18 mouse cellular contexts compared by ENCODE assay signal in the genomic region with DNA sequence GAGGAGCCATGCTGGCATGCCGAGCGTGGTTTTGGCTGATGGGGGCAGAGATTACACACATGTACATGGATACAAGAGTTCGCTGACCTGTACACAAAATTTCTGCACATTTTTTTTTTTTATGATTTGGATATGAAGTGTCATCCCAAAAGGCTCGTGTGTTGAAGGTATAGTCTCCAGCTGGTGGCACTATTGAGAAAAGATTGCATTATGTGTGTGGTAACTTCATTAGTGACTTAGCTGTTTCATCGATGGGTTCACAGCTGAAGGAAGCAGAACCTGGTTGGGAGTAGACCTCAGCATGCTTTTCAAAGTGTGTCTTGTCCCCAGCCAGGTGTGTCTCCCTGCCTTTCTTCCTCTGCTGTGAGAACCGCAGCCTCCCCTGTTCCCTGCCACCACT. TPM values are rescaled to one million over a fixed set of nuclear protein-coding genes. Genes with fewer than 3 reads are reported as not detected.
DNase-seq lines count a peak whose midpoint lies in the region; ATAC-seq and TF ChIP-seq lines count a peak whose summit lies in the region.
"Had no signal": no experiment of that assay in that cellular context is flagged by ENCODE, and none has a peak within 500 bp of the region (broad histone marks: within the 10 kb centered on the region; RNA-seq: fewer than 3 reads in every experiment).

No protein-coding gene starts in this region.

- intact Hi-C loops in left cerebral cortex, adult 2 months (cut with DNase I), result no loop called here
- intact Hi-C loops in left cerebral cortex, postnatal 4 days (cut with DNase I), result no loop called here

- no peak overlapping the region for H3K27ac ChIP-seq in embryonic facial prominence, embryonic 14.5 days (replicated peaks; ENCODE audit: low read depth, low read length)
- H3K27ac ChIP-seq in embryonic facial prominence, embryonic 10.5 days (replicated peaks), result no peak overlapping the region
- H3K27ac ChIP-seq in left cerebral cortex, adult 2 months, result no peak overlapping the region
- H3K27ac ChIP-seq: liver, embryonic 12.5 days; neural tube, embryonic 13.5 days; stomach, embryonic 15.5 days had no signal

- H3K9ac ChIP-seq in embryonic facial prominence, embryonic 14.5 days (ENCODE audit: low read depth, low read length), result no peak overlapping the region
- H3K9ac ChIP-seq: liver, embryonic 12.5 days; neural tube, embryonic 13.5 days; stomach, embryonic 15.5 days had no signal

- peak; percentile 50 for TF ChIP-seq CTCF in left cerebral cortex, adult 2 months (IDR thresholded peaks at IDR 0.05)

- H3K4me2 ChIP-seq in embryonic facial prominence, embryonic 14.5 days (ENCODE audit: low read depth, low read length), result no peak overlapping the region
- H3K4me2 ChIP-seq: liver, embryonic 12.5 days; midbrain, embryonic 11.5 days; neural tube, embryonic 13.5 days; stomach, embryonic 15.5 days had no signal

- H3K4me1 ChIP-seq in embryonic facial prominence, embryonic 14.5 days (ENCODE audit: control insufficient read depth, insufficient read depth, low read length), result no peaks in the 10 kb centered on the region
- H3K4me1 ChIP-seq in embryonic facial prominence, embryonic 10.5 days, result no peaks in the 10 kb centered on the region
- H3K4me1 ChIP-seq: liver, embryonic 12.5 days; neural tube, embryonic 13.5 days; stomach, embryonic 15.5 days had no signal

- no peaks in the 10 kb centered on the region for H3K9me3 ChIP-seq in embryonic facial prominence, embryonic 14.5 days (ENCODE audit: control insufficient read depth, low read length)
- H3K9me3 ChIP-seq in embryonic facial prominence, embryonic 10.5 days, result no peaks in the 10 kb centered on the region
- H3K9me3 ChIP-seq: liver, embryonic 12.5 days; neural tube, embryonic 13.5 days; stomach, embryonic 15.5 days had no signal

- no peak overlapping the region for H3K4me3 ChIP-seq in embryonic facial prominence, embryonic 14.5 days (ENCODE audit: low read depth, low read length)
- H3K4me3 ChIP-seq in embryonic facial prominence, embryonic 10.5 days, result no peak overlapping the region
- H3K4me3 ChIP-seq in left cerebral cortex, adult 2 months, result no peak overlapping the region
- H3K4me3 ChIP-seq: liver, embryonic 12.5 days; neural tube, embryonic 13.5 days; stomach, embryonic 15.5 days had no signal

- peak; percentile 27 for DNase-seq in embryonic facial prominence, embryonic 14.5 days (ENCODE audit: low spot score)
- no peak for DNase-seq in embryonic facial prominence, embryonic 10.5 days (ENCODE audit: low spot score)
- no peak for DNase-seq in left cerebral cortex, adult 2 months (ENCODE audit: extremely low spot score in 1 of 2, low spot score in 2 of 2)
- no peak for DNase-seq in left cerebral cortex, postnatal 4 days
- DNase-seq in adipocyte (ENCODE audit: low spot score), result peak; percentile 60
- no peak for DNase-seq in kidney, postnatal 14 days
- no peak for DNase-seq in kidney, postnatal 25 days
- DNase-seq: adrenal gland, postnatal 36 days; cerebellum, adult 9-11 months; gastrocnemius, postnatal 36 days; kidney, adult 9 months; right cerebral cortex, postnatal 25 days had no signal

- H3K36me3 ChIP-seq in embryonic facial prominence, embryonic 14.5 days (ENCODE audit: control insufficient read depth, insufficient read depth, low read length), result no peaks in the 10 kb centered on the region
- no peaks in the 10 kb centered on the region for H3K36me3 ChIP-seq in embryonic facial prominence, embryonic 10.5 days (replicated peaks)
- H3K36me3 ChIP-seq: liver, embryonic 12.5 days; neural tube, embryonic 13.5 days; stomach, embryonic 15.5 days had no signal

- 68% methylated on average over 6 of the region's 6 CpGs for WGBS in embryonic facial prominence, embryonic 14.5 days
- 77% methylated on average over 6 of the region's 6 CpGs for WGBS in embryonic facial prominence, embryonic 10.5 days

- ATAC-seq in embryonic facial prominence, embryonic 14.5 days (ENCODE audit: low read depth), result no peak
- ATAC-seq in neutrophil, adult 5-6 weeks (ENCODE audit: extremely low read depth, insufficient number of reproducible peaks, low FRiP score, poor library complexity, severe bottlenecking), result peak; percentile 36; the same call in 1 of the 2 replicates
- ATAC-seq: liver, embryonic 12.5 days had no signal

- H3K27me3 ChIP-seq in embryonic facial prominence, embryonic 14.5 days (replicated peaks; ENCODE audit: control insufficient read depth, insufficient read depth, low read length), result no peaks in the 10 kb centered on the region
- H3K27me3 ChIP-seq in embryonic facial prominence, embryonic 10.5 days (replicated peaks; ENCODE audit: low read depth, poor library complexity, severe bottlenecking), result peaks cover 10% of the 10 kb centered on the region; the same call in 1 of the 2 replicates
- H3K27me3 ChIP-seq: neural tube, embryonic 13.5 days; stomach, embryonic 15.5 days had no signal

RNA-seq across cellular contexts. Expression of gene Snorc, which starts 1.8 kb away (rescaled TPM):
- 19.9 and 30.6 TPM in 2 replicates for polyA plus RNA-seq in embryonic facial prominence, embryonic 14.5 days (2014; fragmentation: Nextera tagmentation; extraction: Ambion mirVana)
- not detected in 2 replicates for polyA plus RNA-seq in embryonic facial prominence, embryonic 10.5 days (2016; fragmentation: Nextera tagmentation; extraction: Ambion mirVana)
- under 1 TPM in 1 of 2 experiments, not detected in 1; 0.84 TPM for total RNA-seq in left cerebral cortex, adult 2 months (2021)
- not detected for total RNA-seq in left cerebral cortex, postnatal 4 days (2021)
- total RNA-seq in neutrophil, adult 5-6 weeks (2017), result not detected in 2 replicates
- total RNA-seq: adrenal gland, postnatal 36 days; gastrocnemius, postnatal 36 days; heart, postnatal 10 days had no signal
- polyA plus RNA-seq: liver, embryonic 12.5 days; midbrain, embryonic 11.5 days; stomach, embryonic 15.5 days had no signal

RNA-seq across cellular contexts. Expression of gene Neu2, which starts 41.4 kb away (rescaled TPM):
- polyA plus RNA-seq in embryonic facial prominence, embryonic 14.5 days (2014; fragmentation: Nextera tagmentation; extraction: Ambion mirVana), result not detected in 2 replicates
- polyA plus RNA-seq in embryonic facial prominence, embryonic 10.5 days (2016; fragmentation: Nextera tagmentation; extraction: Ambion mirVana), result not detected in 2 replicates
- 1 to 10 TPM; 7.5 to 8.0 TPM for total RNA-seq in left cerebral cortex, adult 2 months (2021)
- total RNA-seq in left cerebral cortex, postnatal 4 days (2021), result under 1 TPM; 0.70 to 0.95 TPM
- total RNA-seq in neutrophil, adult 5-6 weeks (2017), result not detected in 2 replicates
- total RNA-seq: adrenal gland, postnatal 36 days; heart, postnatal 10 days had no signal
- polyA plus RNA-seq: midbrain, embryonic 11.5 days had no signal

Comparison
In these comparisons a context has a peak if more than half of its experiments do, and no peak if none do; other contexts are left out.
1. DNase-seq: peak in embryonic facial prominence, embryonic 14.5 days (single experiment) and adipocyte (single experiment); none in embryonic facial prominence, embryonic 10.5 days (single experiment), left cerebral cortex, adult 2 months (0 of 2), left cerebral cortex, postnatal 4 days (single experiment), kidney, postnatal 14 days (single experiment) and kidney, postnatal 25 days (0 of 2).